Mouse (Mus musculus) brain, embryonic 14.5 days (tissue): ENCODE measurements around the gene Prcd.

Experiments used
- CTCF ChIP-seq: fragments of 200-500 bp; IDR thresholded peaks from 2 replicates; pipeline ENCODE4 v1.5.1; 2012; ENCODE audit warnings: inconsistent platforms, mild to moderate bottlenecking, moderate library complexity, borderline replicate concordance; ENCODE audit not compliant: insufficient read depth, insufficient read length; ENCODE audit errors: extremely low read depth
- POLR2A ChIP-seq: fragments of 200-500 bp; IDR thresholded peaks from 2 replicates; pipeline ENCODE4 v1.6.1; 2012; ENCODE audit warnings: mild to moderate bottlenecking, inconsistent platforms, borderline replicate concordance; ENCODE audit not compliant: poor library complexity, insufficient read depth, insufficient read length, severe bottlenecking; ENCODE audit errors: extremely low read depth

DNA sequence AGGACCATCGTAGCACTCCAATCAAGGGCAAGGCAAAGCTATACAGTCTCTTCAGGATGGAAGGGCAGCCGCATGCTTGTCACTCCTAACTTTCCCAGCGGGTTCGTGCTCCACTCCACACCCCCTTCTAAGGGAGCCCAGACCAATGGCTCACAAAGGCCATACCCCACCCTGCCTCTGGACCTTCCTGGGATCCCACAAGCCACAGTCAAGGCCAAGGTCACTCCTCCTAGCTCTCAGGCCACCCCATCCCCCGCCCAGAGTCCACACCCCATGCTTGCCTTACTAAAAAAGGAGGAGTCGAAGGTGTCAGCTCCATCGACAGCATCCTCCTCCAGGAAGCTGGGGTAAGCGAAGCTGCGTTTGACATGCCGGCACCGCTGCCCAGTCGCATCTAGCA, 49.2 kb upstream of the Prcd start:
- TF ChIP-seq CTCF (no peak), POLR2A (no peak)
